Mouse (Mus musculus): ENCODE results near the gene Tle4. TPM values are rescaled to one million over a fixed set of nuclear protein-coding genes. Genes with fewer than 3 reads are reported as not detected.

Tle4 gene
- polyA plus RNA-seq, 1 experiment from 2014 or later, result 34.9 TPM

- 93% methylated on average over 8 of the region's 8 CpGs for WGBS
- no peak overlapping the region for H3K9ac ChIP-seq (replicated peaks)
These were observed 50.6 kb downstream of the Tle4 start for GRCm38 (mm10) chr19:14547133-14547842.

GRCm38 (mm10) chr19:14545485-14545884 is 52.4 kb downstream of the Tle4 start:
- Histone ChIP-seq H3K4me3 (no peak overlapping the region), H3K9ac (replicated peaks) (no peak overlapping the region), H3K27ac (replicated peaks) (no peak overlapping the region), H3K4me1 (peaks cover 12% of the 10 kb centered on the region; the same call in 1 of the 2 replicates), H3K27me3 (no peaks in the 10 kb centered on the region), H3K9me3 (no peaks in the 10 kb centered on the region), H3K4me2 (replicated peaks) (no peak overlapping the region), H3K36me3 (no peaks in the 10 kb centered on the region)
- WGBS, result 84% methylated on average over 1 of the region's 1 CpGs
- no peak for ATAC-seq (replicated peaks)

More at GRCm38 (mm10) chr19:14547133-14547842, 50.6 kb downstream of the Tle4 start:
- Histone ChIP-seq H3K4me1 (peaks cover 8% of the 10 kb centered on the region; the same call in 1 of the 2 replicates), H3K4me2 (replicated peaks) (no peak overlapping the region), H3K4me3 (no peak overlapping the region), H3K36me3 (no peaks in the 10 kb centered on the region), H3K9me3 (no peaks in the 10 kb centered on the region), H3K27me3 (no peaks in the 10 kb centered on the region), H3K27ac (replicated peaks) (no peak overlapping the region)
- ATAC-seq (replicated peaks), result no peak

GRCm38 (mm10) chr19:14543305-14543704 is 54.5 kb downstream of the Tle4 start:
- Histone ChIP-seq H3K4me1 (peaks cover 12% of the 10 kb centered on the region; the same call in 1 of the 2 replicates), H3K9me3 (no peaks in the 10 kb centered on the region), H3K27me3 (no peaks in the 10 kb centered on the region), H3K4me3 (no peak overlapping the region), H3K4me2 (replicated peaks) (no peak overlapping the region), H3K27ac (replicated peaks) (no peak overlapping the region), H3K36me3 (no peaks in the 10 kb centered on the region), H3K9ac (replicated peaks) (no peak overlapping the region)
- WGBS, result 64% methylated on average over 1 of the region's 1 CpGs
- no peak for ATAC-seq (replicated peaks)

- ATAC-seq (replicated peaks), result no peak
- no peak overlapping the region for H3K27ac ChIP-seq (replicated peaks)
- H3K9me3 ChIP-seq, result no peaks in the 10 kb centered on the region
- H3K27me3 ChIP-seq, result no peaks in the 10 kb centered on the region
- no peaks in the 10 kb centered on the region for H3K36me3 ChIP-seq
- whole genome bisulfite sequencing, result 39% methylated on average over 3 of the region's 3 CpGs
- H3K4me3 ChIP-seq, result no peak overlapping the region
- H3K9ac ChIP-seq (replicated peaks), result no peak overlapping the region
- H3K4me1 ChIP-seq, result peaks cover 12% of the 10 kb centered on the region; the same call in 1 of the 2 replicates
- H3K4me2 ChIP-seq (replicated peaks), result no peak overlapping the region
These were observed 57.2 kb downstream of the Tle4 start for GRCm38 (mm10) chr19:14540678-14541077.

GRCm38 (mm10) chr19:14536676-14537075 is 61.2 kb downstream of the Tle4 start:
- peaks cover 3% of the 10 kb centered on the region; the same call in 1 of the 2 replicates for H3K4me1 ChIP-seq
- H3K9me3 ChIP-seq, result no peaks in the 10 kb centered on the region
- ATAC-seq (replicated peaks), result no peak
- WGBS, result 85% methylated on average over 2 of the region's 2 CpGs
- H3K4me3 ChIP-seq, result no peak overlapping the region
- no peaks in the 10 kb centered on the region for H3K27me3 ChIP-seq
- no peak overlapping the region for H3K4me2 ChIP-seq (replicated peaks)
- H3K36me3 ChIP-seq, result no peaks in the 10 kb centered on the region
- H3K27ac ChIP-seq (replicated peaks), result no peak overlapping the region
- H3K9ac ChIP-seq (replicated peaks), result no peak overlapping the region

GRCm38 (mm10) chr19:14534447-14534846 is 63.4 kb downstream of the Tle4 start:
- no peak overlapping the region for H3K4me2 ChIP-seq (replicated peaks)
- no peak for ATAC-seq (replicated peaks)
- no peaks in the 10 kb centered on the region for H3K36me3 ChIP-seq
- H3K27ac ChIP-seq (replicated peaks), result no peak overlapping the region
- H3K4me1 ChIP-seq, result no peaks in the 10 kb centered on the region
- H3K4me3 ChIP-seq, result no peak overlapping the region
- no peaks in the 10 kb centered on the region for H3K9me3 ChIP-seq
- H3K9ac ChIP-seq (replicated peaks), result no peak overlapping the region
- H3K27me3 ChIP-seq, result no peaks in the 10 kb centered on the region

- Histone ChIP-seq H3K27ac (replicated peaks) (no peak overlapping the region), H3K4me2 (replicated peaks) (no peak overlapping the region), H3K4me1 (no peaks in the 10 kb centered on the region), H3K9me3 (no peaks in the 10 kb centered on the region), H3K36me3 (no peaks in the 10 kb centered on the region), H3K9ac (replicated peaks) (no peak overlapping the region), H3K4me3 (no peak overlapping the region), H3K27me3 (no peaks in the 10 kb centered on the region)
- WGBS, result 98% methylated on average over 6 of the region's 6 CpGs
- no peak for ATAC-seq (replicated peaks)
These were observed 65.0 kb downstream of the Tle4 start for GRCm38 (mm10) chr19:14532861-14533260.

GRCm38 (mm10) chr19:14520098-14520802 is 77.6 kb downstream of the Tle4 start:
- H3K4me2 ChIP-seq (replicated peaks), result no peak overlapping the region
- WGBS, result 74% methylated on average over 2 of the region's 2 CpGs
- no peak overlapping the region for H3K27ac ChIP-seq (replicated peaks)
- H3K9me3 ChIP-seq, result no peaks in the 10 kb centered on the region
- H3K4me1 ChIP-seq, result peaks cover 8% of the 10 kb centered on the region
- no peak overlapping the region for H3K4me3 ChIP-seq
- H3K9ac ChIP-seq (replicated peaks), result no peak overlapping the region
- no peak for ATAC-seq (replicated peaks)
- no peaks in the 10 kb centered on the region for H3K36me3 ChIP-seq
- no peaks in the 10 kb centered on the region for H3K27me3 ChIP-seq

GRCm38 (mm10) chr19:14519186-14519585 is 78.7 kb downstream of the Tle4 start:
- Histone ChIP-seq H3K4me1 (peaks cover 8% of the 10 kb centered on the region), H3K4me2 (replicated peaks) (no peak overlapping the region), H3K27me3 (no peaks in the 10 kb centered on the region), H3K9ac (replicated peaks) (no peak overlapping the region), H3K27ac (replicated peaks) (no peak overlapping the region), H3K4me3 (no peak overlapping the region), H3K9me3 (no peaks in the 10 kb centered on the region), H3K36me3 (no peaks in the 10 kb centered on the region)
- WGBS, result 80% methylated on average over 7 of the region's 7 CpGs
- ATAC-seq (replicated peaks), result no peak

GRCm38 (mm10) chr19:14518438-14519044 is 79.3 kb downstream of the Tle4 start:
- 10% methylated on average over 9 of the region's 9 CpGs for WGBS
- Histone ChIP-seq H3K4me3 (no peak overlapping the region), H3K36me3 (no peaks in the 10 kb centered on the region), H3K4me1 (peaks cover 8% of the 10 kb centered on the region), H3K4me2 (replicated peaks) (no peak overlapping the region), H3K9me3 (no peaks in the 10 kb centered on the region), H3K9ac (replicated peaks) (no peak overlapping the region), H3K27ac (replicated peaks) (no peak overlapping the region), H3K27me3 (no peaks in the 10 kb centered on the region)
- peak; percentile 64 for ATAC-seq (replicated peaks)

- WGBS, result 98% methylated on average over 1 of the region's 1 CpGs
- Histone ChIP-seq H3K36me3 (no peaks in the 10 kb centered on the region), H3K9ac (replicated peaks) (no peak overlapping the region), H3K27me3 (no peaks in the 10 kb centered on the region), H3K4me2 (replicated peaks) (no peak overlapping the region), H3K27ac (replicated peaks) (no peak overlapping the region), H3K4me1 (peaks cover 8% of the 10 kb centered on the region), H3K9me3 (no peaks in the 10 kb centered on the region), H3K4me3 (no peak overlapping the region)
- ATAC-seq (replicated peaks), result no peak
These were observed 81.4 kb downstream of the Tle4 start for GRCm38 (mm10) chr19:14516420-14516819.

GRCm38 (mm10) chr19:14508819-14509218 is 89.0 kb downstream of the Tle4 start:
- ATAC-seq (replicated peaks), result no peak
- H3K9me3 ChIP-seq, result no peaks in the 10 kb centered on the region
- 21% methylated on average over 4 of the region's 4 CpGs for WGBS
- H3K27ac ChIP-seq (replicated peaks), result no peak overlapping the region
- H3K36me3 ChIP-seq, result no peaks in the 10 kb centered on the region
- H3K27me3 ChIP-seq, result no peaks in the 10 kb centered on the region
- peaks cover 42% of the 10 kb centered on the region for H3K4me1 ChIP-seq
- H3K4me2 ChIP-seq (replicated peaks), result no peak overlapping the region
- H3K9ac ChIP-seq (replicated peaks), result no peak overlapping the region
- no peak overlapping the region for H3K4me3 ChIP-seq

Measured in forebrain, embryonic 15.5 days (tissue).